In the genomic region with DNA sequence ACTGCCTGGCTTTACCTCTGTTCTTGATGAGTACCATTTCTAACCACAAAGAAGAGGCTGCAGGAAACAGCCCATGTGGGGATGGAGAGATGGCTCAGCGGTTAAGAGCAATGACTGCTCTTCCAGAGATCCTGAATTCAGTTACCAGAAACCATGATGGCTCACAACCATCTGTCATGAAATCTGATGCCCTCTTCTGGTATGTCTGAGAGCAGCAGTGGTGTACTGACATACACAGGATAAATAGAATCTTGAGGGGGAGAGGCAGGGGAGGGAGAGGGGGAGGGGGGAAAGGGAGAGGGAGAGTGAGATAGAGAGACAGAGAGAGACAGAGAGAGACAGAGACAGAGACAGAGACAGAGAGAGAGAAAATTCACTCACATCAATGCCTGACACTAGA, we compare ENCODE assay signal across 17 mouse cellular contexts.
DNase-seq lines count a peak whose midpoint lies in the region; ATAC-seq and TF ChIP-seq lines count a peak whose summit lies in the region.
"Had no signal": no experiment of that assay in that cellular context is flagged by ENCODE, and none has a peak within 500 bp of the region (broad histone marks: within the 10 kb centered on the region; RNA-seq: fewer than 3 reads in every experiment).

No protein-coding gene starts in this region.

- H3K27ac ChIP-seq in kidney, postnatal 0 days, result no peak overlapping the region
- no peak overlapping the region for H3K27ac ChIP-seq in neural tube, embryonic 12.5 days
- H3K27ac ChIP-seq: embryonic facial prominence, embryonic 12.5 days; heart, embryonic 13.5 days; liver, embryonic 13.5 days had no signal

- no peaks in the 10 kb centered on the region for H3K4me1 ChIP-seq in kidney, postnatal 0 days (replicated peaks; ENCODE audit: insufficient read depth, low read length)
- peaks cover 11% of the 10 kb centered on the region for H3K4me1 ChIP-seq in neural tube, embryonic 12.5 days
- H3K4me1 ChIP-seq: embryonic facial prominence, embryonic 12.5 days; heart, embryonic 13.5 days; liver, embryonic 13.5 days had no signal

- H3K36me3 ChIP-seq in kidney, postnatal 0 days (ENCODE audit: insufficient read depth, low read length), result no peaks in the 10 kb centered on the region
- no peaks in the 10 kb centered on the region for H3K36me3 ChIP-seq in neural tube, embryonic 12.5 days
- H3K36me3 ChIP-seq: embryonic facial prominence, embryonic 12.5 days; heart, embryonic 13.5 days; hindbrain, embryonic 10.5 days; liver, embryonic 13.5 days had no signal

- no peaks in the 10 kb centered on the region for H3K9me3 ChIP-seq in kidney, postnatal 0 days (replicated peaks; ENCODE audit: low read length)
- H3K9me3 ChIP-seq in neural tube, embryonic 12.5 days, result no peaks in the 10 kb centered on the region
- H3K9me3 ChIP-seq: embryonic facial prominence, embryonic 12.5 days; heart, embryonic 13.5 days; hindbrain, embryonic 10.5 days; liver, embryonic 13.5 days had no signal

- peak; percentile 42 for TF ChIP-seq CTCF in kidney, postnatal 0 days (IDR thresholded peaks at IDR 0.05; ENCODE audit: low read depth)

- ATAC-seq in kidney, postnatal 0 days (replicated peaks; ENCODE audit: low FRiP score, low read depth), result no peak
- ATAC-seq in neural tube, embryonic 12.5 days (ENCODE audit: low FRiP score, low read depth), result peak; percentile 51; the same call in 1 of the 2 replicates
- ATAC-seq: forebrain, embryonic 16.5 days had no signal

- peak; percentile 28 for DNase-seq in embryo, embryonic 10.5 days (ENCODE audit: low spot score)
- DNase-seq in embryo, embryonic 9.5 days (ENCODE audit: extremely low spot score), result no peak
- DNase-seq in kidney, postnatal 0 days (ENCODE audit: low spot score), result no peak
- no peak for DNase-seq in kidney, postnatal 10 days
- DNase-seq in neural tube, embryonic 10.5 days (ENCODE audit: extremely low spot score, low spot score), result no peak
- DNase-seq in B cell, adult 2 months, result no peak
- DNase-seq: cerebellum, postnatal 25 days; kidney, adult 18-20 months; layer of hippocampus, adult 9-11 months; liver, embryonic 13.5 days; right cerebral cortex, postnatal 25 days; thymus, postnatal 14 days had no signal

- no peak overlapping the region for H3K4me3 ChIP-seq in kidney, postnatal 0 days (replicated peaks; ENCODE audit: low read depth, low read length)
- H3K4me3 ChIP-seq in neural tube, embryonic 12.5 days, result no peak overlapping the region
- H3K4me3 ChIP-seq: embryonic facial prominence, embryonic 12.5 days; heart, embryonic 13.5 days; hindbrain, embryonic 10.5 days; liver, embryonic 13.5 days had no signal

- 94% methylated on average over 1 of the region's 1 CpGs for WGBS in kidney, postnatal 0 days
- WGBS in neural tube, embryonic 12.5 days, result 82% methylated on average over 1 of the region's 1 CpGs

- H3K27me3 ChIP-seq in kidney, postnatal 0 days (ENCODE audit: insufficient read depth, low read length), result no peaks in the 10 kb centered on the region
- no peaks in the 10 kb centered on the region for H3K27me3 ChIP-seq in neural tube, embryonic 12.5 days (replicated peaks)
- H3K27me3 ChIP-seq: embryonic facial prominence, embryonic 12.5 days; heart, embryonic 13.5 days; liver, embryonic 13.5 days had no signal

- H3K4me2 ChIP-seq in kidney, postnatal 0 days (ENCODE audit: low read length), result no peak overlapping the region
- H3K4me2 ChIP-seq in neural tube, embryonic 12.5 days (replicated peaks), result no peak overlapping the region
- H3K4me2 ChIP-seq: embryonic facial prominence, embryonic 12.5 days; heart, embryonic 13.5 days; liver, embryonic 13.5 days had no signal

- no peak overlapping the region for H3K9ac ChIP-seq in kidney, postnatal 0 days (ENCODE audit: low read depth, low read length)
- no peak overlapping the region for H3K9ac ChIP-seq in neural tube, embryonic 12.5 days
- H3K9ac ChIP-seq: embryonic facial prominence, embryonic 12.5 days; heart, embryonic 13.5 days; liver, embryonic 13.5 days had no signal
